Mouse (Mus musculus) heart, adult 10 weeks (tissue): Measurements from ENCODE around the gene Aurka. TPM values are rescaled to one million over a fixed set of nuclear protein-coding genes. Genes with fewer than 3 reads are reported as not detected.

Experiments used
- polyA plus RNA-seq: library from polyadenylated mRNA; stranded (reverse); fragments of 350-450 nt; fragmentation: Illumina TruSeq; extraction: RNeasy Lipid Tissue Mini Kit (QIAGEN cat#74804); gene quantifications from one replicate; pipeline ENCODE4 v1.2.3, GENCODE M21; 2014; ENCODE audit warnings: low read depth, low replicate concordance

Gene Aurka
- polyA plus RNA-seq: 0.63 TPM

DNA sequence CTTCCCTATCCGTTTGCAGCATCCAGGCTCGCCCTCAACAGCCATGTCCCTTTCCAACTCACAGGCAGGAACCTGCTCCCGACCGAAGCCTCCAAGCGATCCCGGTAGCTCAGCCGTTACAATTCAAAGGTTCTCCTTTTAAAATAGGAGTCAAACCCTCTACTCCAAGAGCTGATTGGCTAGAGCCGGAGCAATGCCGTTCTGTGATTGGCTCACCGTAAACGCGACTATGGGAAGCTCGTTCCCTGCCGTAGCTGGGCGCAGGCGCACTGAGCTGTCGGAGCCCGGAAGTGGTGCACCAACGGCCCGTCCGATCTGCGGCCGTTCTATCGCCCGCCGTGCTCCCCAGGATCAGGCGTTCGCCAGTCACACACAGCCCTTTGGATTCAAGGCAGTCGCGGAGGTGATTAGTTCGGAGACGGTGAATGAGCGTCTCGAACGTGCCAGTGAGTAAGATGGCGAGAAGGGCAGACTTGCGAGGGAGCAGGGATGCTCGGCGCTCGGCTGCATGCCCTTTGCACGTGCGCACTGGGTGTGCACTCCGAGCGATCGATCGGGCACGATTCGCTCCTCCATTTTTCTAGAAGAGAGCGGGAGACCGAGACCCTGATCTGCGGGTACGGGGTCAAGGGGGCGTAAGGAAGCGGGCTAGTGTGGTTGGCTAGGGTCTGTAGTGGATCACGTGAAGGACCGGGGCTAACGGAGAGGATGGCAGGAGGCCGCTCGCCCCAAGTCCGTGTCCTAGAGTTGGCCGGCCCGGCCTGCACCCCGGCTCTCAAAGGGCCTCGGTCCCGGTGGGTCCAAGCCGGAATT, at the start of gene Aurka, which contains the start of gene Cstf1:
Gene Aurka, minus strand, starts transcription at position 125 of the 813 bp plus-strand sequence.
Gene Cstf1, plus strand, starts transcription at position 271 of the 813 bp plus-strand sequence.

GRCm38 (mm10) chr2:172393391-172394051, 23.2 kb upstream of the Aurka start, which contains the start of gene Cass4:
TSS of gene Cass4 (plus strand) at chr2:172393794.

GRCm38 (mm10) chr2:172345258-172345738, 25.0 kb downstream of the Aurka start, which contains the start of gene Fam210b:
TSS of gene Fam210b (plus strand) at chr2:172345565.

Other genes with a start within 250 kb of the Aurka start
- gene Mc3r, start 122.0 kb downstream of the Aurka start, polyA plus RNA-seq: not detected
- gene Fam210b, start 25.0 kb downstream of the Aurka start, polyA plus RNA-seq: 7.6 TPM
- gene Cstf1, start 146 bp upstream of the Aurka start, polyA plus RNA-seq: 14.0 TPM
- gene Cass4, start 23.3 kb upstream of the Aurka start, polyA plus RNA-seq: 0.42 TPM
- 33.4 TPM for gene Rtf2, start 70.0 kb upstream of the Aurka start, polyA plus RNA-seq
- gene Gcnt7, start 88.1 kb upstream of the Aurka start, polyA plus RNA-seq: not detected
- gene Fam209, start 102.0 kb upstream of the Aurka start, polyA plus RNA-seq: not detected
- not detected for gene Tfap2c, start 179.1 kb upstream of the Aurka start, polyA plus RNA-seq